28 mouse cellular contexts compared by ENCODE assay signal in genomic region chr13:35417500-35417899, GRCm38 (mm10).
A peak's percentile ranks its signal among the peaks of the same experiment; 100 is the strongest.
DNase-seq lines count a peak whose midpoint lies in the region; ATAC-seq and TF ChIP-seq lines count a peak whose summit lies in the region.
"Had no signal": no experiment of that assay in that cellular context is flagged by ENCODE, and none has a peak within 500 bp of the region (broad histone marks: within the 10 kb centered on the region; RNA-seq: fewer than 3 reads in every experiment).

No protein-coding gene starts in this region.

- H3K4me1 ChIP-seq in liver, adult 2 months (ENCODE audit: control insufficient read depth, insufficient read depth, low read length): no peaks in the 10 kb centered on the region
- H3K4me1 ChIP-seq in liver, embryonic 12.5 days: 0 out of 2 replicates have a peak, but pooled peaks cover 2% of the 10 kb centered on the region
- H3K4me1 ChIP-seq in midbrain, embryonic 15.5 days: no peaks in the 10 kb centered on the region
- H3K4me1 ChIP-seq: embryonic facial prominence, embryonic 12.5 days; embryonic facial prominence, embryonic 15.5 days; heart, embryonic 10.5 days; heart, embryonic 13.5 days had no signal

- no peaks in the 10 kb centered on the region for H3K27me3 ChIP-seq in liver, adult 2 months (ENCODE audit: control insufficient read depth, insufficient read depth, low read length)
- no peaks in the 10 kb centered on the region for H3K27me3 ChIP-seq in liver, embryonic 12.5 days (replicated peaks)
- no peaks in the 10 kb centered on the region for H3K27me3 ChIP-seq in midbrain, embryonic 15.5 days (replicated peaks)
- H3K27me3 ChIP-seq: CH12.LX; embryonic facial prominence, embryonic 12.5 days; embryonic facial prominence, embryonic 15.5 days; heart, embryonic 13.5 days; Patski had no signal

- H3K36me3 ChIP-seq in liver, adult 2 months (ENCODE audit: control insufficient read depth, insufficient read depth, low read length): no peaks in the 10 kb centered on the region
- H3K36me3 ChIP-seq in liver, embryonic 12.5 days: no peaks in the 10 kb centered on the region
- no peaks in the 10 kb centered on the region for H3K36me3 ChIP-seq in midbrain, embryonic 15.5 days (replicated peaks)
- H3K36me3 ChIP-seq: embryonic facial prominence, embryonic 12.5 days; embryonic facial prominence, embryonic 15.5 days; G1E; heart, embryonic 10.5 days; heart, embryonic 13.5 days had no signal

- ATAC-seq in liver, embryonic 12.5 days: no peak
- peak; percentile 39 for ATAC-seq in megakaryocyte progenitor cell, adult 5-6 weeks (replicated peaks; ENCODE audit: poor library complexity)
- ATAC-seq in midbrain, embryonic 15.5 days (replicated peaks): no peak
- ATAC-seq: forebrain, embryonic 14.5 days; forebrain, postnatal 0 days; hindbrain, postnatal 0 days; inflammation-experienced regulatory T-cells, adult 6 months; intestine, embryonic 16.5 days; Patski had no signal

- no peaks in the 10 kb centered on the region for H3K79me2 ChIP-seq in liver, adult 2 months (ENCODE audit: control insufficient read depth, insufficient read depth, low read length)

- no peak for TF ChIP-seq CTCF in liver, adult 2 months (IDR thresholded peaks at IDR 0.05; ENCODE audit: low read depth, low read length)

- no peak overlapping the region for H3K4me2 ChIP-seq in liver, embryonic 12.5 days
- H3K4me2 ChIP-seq in midbrain, embryonic 15.5 days: no peak overlapping the region
- H3K4me2 ChIP-seq: embryonic facial prominence, embryonic 12.5 days; embryonic facial prominence, embryonic 15.5 days; heart, embryonic 13.5 days; hindbrain, embryonic 14.5 days had no signal

- H3K4me3 ChIP-seq in liver, adult 2 months (ENCODE audit: insufficient read depth, low read depth, low read length): no peak overlapping the region
- H3K4me3 ChIP-seq in liver, embryonic 12.5 days: no peak overlapping the region
- H3K4me3 ChIP-seq in midbrain, embryonic 15.5 days: no peak overlapping the region
- H3K4me3 ChIP-seq: embryonic facial prominence, embryonic 12.5 days; embryonic facial prominence, embryonic 15.5 days; gastrocnemius, adult 2 months; heart, embryonic 10.5 days; heart, embryonic 13.5 days had no signal

- peak; percentile 67 for DNase-seq in liver, adult 2 months (ENCODE audit: extremely low read depth, low read depth, low spot score)
- DNase-seq in brain, adult 2 months (ENCODE audit: low read depth, low spot score): peak; percentile 20
- DNase-seq in urinary bladder, postnatal 25 days (ENCODE audit: low spot score): no peak
- DNase-seq: adrenal gland, postnatal 14 days; cerebellum, adult 18-20 months; cerebellum, adult 9-11 months; cerebellum, postnatal 25 days; forebrain, postnatal 0 days; gastrocnemius, adult 2 months; gastrocnemius, postnatal 14 days; heart, adult 18-20 months; heart, postnatal 14 days; heart, postnatal 4 days had no signal

- H3K9ac ChIP-seq in liver, adult 2 months (ENCODE audit: low read depth, low read length): no peak overlapping the region
- no peak overlapping the region for H3K9ac ChIP-seq in liver, embryonic 12.5 days
- no peak overlapping the region for H3K9ac ChIP-seq in midbrain, embryonic 15.5 days
- H3K9ac ChIP-seq: embryonic facial prominence, embryonic 12.5 days; embryonic facial prominence, embryonic 15.5 days; forebrain, postnatal 0 days; heart, embryonic 13.5 days; hindbrain, embryonic 14.5 days had no signal

- TF ChIP-seq POLR2A in liver, adult 2 months (IDR thresholded peaks at IDR 0.05; ENCODE audit: extremely low read depth, insufficient read depth, low read length): no peak

- H3K27ac ChIP-seq in liver, adult 2 months (replicated peaks; ENCODE audit: insufficient read depth, low read depth, low read length): no peak overlapping the region
- H3K27ac ChIP-seq in liver, embryonic 12.5 days: no peak overlapping the region
- no peak overlapping the region for H3K27ac ChIP-seq in midbrain, embryonic 15.5 days
- H3K27ac ChIP-seq: embryonic facial prominence, embryonic 12.5 days; embryonic facial prominence, embryonic 15.5 days; gastrocnemius, adult 2 months; heart, embryonic 10.5 days; heart, embryonic 13.5 days; hindbrain, embryonic 14.5 days; hindbrain, postnatal 0 days had no signal

- no peaks in the 10 kb centered on the region for H3K9me3 ChIP-seq in liver, embryonic 12.5 days (replicated peaks)
- no peaks in the 10 kb centered on the region for H3K9me3 ChIP-seq in midbrain, embryonic 15.5 days
- H3K9me3 ChIP-seq: embryonic facial prominence, embryonic 12.5 days; embryonic facial prominence, embryonic 15.5 days; G1E; heart, embryonic 10.5 days; heart, embryonic 13.5 days had no signal

- WGBS in liver, adult 2 months: 54% methylated on average over 4 of the region's 4 CpGs
- WGBS in liver, embryonic 12.5 days (ENCODE audit: insufficient replicate concordance): 66% methylated on average over 4 of the region's 4 CpGs
- 94% methylated on average over 4 of the region's 4 CpGs for WGBS in midbrain, embryonic 15.5 days
